Mouse (Mus musculus): ENCODE measurements around the gene Rsf1. TPM values are rescaled to one million over a fixed set of nuclear protein-coding genes. Genes with fewer than 3 reads are reported as not detected.

Rsf1 gene
- total RNA-seq, 4 experiments from 2014 or later: 13.5 to 16.9 (median 15.0) TPM

DNA sequence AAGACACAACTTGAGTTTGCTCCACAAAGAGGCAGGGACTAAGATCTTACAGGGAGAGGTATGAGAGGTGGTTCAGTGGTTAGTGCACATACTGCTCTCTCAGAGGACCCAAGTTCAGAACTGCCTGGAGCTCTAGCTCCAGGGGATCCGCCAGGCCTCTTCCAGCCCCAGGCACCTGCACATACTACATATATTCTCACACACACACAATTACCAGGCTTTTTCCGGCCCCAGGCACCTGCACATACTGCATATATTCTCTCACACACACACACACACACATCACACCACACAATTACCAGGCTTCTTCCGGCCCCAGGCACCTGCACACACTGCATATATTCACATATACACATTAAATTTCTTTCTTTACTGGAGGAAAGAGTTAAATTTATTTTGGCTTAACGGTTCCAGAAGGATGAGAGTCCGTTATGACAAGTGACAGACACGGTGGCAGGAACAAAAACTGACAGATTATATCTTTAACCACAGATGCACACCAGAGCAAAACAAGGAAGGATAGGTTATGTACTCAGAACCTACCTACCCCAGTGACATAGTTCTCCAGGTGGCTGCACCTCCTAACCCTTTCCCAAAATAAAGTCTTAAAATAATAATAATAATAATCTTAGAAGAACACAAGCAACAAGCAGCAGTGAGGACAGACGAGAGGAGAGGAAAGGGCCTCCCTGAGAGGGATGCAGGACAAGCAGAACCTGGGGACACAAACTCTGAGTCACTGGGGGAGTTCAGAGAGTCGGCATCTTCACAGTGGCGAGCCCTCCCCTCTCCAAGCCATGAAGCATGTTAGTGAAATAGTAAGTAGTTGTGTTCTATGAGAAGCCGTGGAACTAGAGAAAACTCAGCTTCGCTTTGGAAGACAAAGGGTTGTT, 144.2 kb downstream of the Rsf1 start:
- no peak for DNase-seq (ENCODE audit: low spot score)

DNA sequence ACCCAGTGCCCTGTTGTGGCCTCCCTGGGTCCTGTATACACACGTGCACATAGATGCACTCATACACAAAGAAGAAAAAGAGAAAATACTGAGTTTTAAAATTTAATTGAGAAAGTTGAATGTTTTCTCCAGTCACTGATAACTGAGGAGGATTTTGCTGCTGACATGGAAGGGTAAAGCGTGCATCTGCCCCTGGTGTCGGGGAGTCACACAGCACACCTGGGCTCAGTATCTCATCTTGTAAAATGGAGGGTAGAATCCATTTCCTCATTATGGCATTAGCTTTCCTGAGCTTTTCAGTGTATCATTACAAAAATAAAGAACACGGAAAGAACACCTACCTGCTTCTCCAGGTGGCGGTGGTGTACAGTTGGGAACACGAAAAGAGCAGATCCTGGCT, 145.7 kb downstream of the Rsf1 start:
- DNase-seq (ENCODE audit: low spot score): no peak

DNA sequence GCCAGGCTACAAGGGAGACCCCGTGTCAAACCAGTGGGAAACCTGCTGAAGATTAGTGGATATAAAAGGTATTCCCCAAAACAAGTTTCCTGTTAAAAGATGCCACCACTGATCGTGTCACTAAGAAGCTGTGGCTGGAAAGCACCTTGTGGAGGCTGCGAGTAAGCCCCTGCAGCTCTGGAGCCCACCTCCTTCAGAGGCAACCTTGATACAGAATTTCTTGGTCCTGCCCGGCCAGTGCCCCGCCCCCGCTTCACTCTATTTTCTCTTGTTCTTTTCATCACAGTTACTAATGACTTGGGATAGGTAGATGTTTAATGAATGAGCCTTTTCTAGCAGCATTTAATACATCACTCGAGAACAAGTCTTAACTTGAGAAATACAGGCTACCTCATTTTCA, 146.4 kb downstream of the Rsf1 start:
- no peak for DNase-seq (ENCODE audit: low spot score)

DNA sequence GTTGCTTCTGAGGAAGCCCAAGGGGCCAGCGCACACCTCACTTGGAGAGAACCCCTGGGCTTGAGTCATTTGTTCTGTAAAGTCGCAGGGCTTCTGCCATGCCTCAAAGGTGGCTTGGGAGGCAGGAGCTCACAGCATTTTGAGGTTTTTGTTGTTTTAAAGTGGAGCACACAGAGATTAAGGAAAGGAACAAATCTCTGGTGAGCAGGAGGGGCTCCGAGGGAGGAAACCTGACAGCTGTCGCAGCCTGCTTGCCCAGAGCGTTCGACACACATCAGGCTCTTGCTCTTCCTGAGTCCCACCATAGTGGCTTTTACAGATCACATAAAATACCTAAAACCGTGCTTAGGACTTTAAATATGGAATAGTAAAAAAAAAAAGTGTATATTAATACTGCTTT, 147.1 kb downstream of the Rsf1 start:
- no peak for DNase-seq (ENCODE audit: low spot score)

DNA sequence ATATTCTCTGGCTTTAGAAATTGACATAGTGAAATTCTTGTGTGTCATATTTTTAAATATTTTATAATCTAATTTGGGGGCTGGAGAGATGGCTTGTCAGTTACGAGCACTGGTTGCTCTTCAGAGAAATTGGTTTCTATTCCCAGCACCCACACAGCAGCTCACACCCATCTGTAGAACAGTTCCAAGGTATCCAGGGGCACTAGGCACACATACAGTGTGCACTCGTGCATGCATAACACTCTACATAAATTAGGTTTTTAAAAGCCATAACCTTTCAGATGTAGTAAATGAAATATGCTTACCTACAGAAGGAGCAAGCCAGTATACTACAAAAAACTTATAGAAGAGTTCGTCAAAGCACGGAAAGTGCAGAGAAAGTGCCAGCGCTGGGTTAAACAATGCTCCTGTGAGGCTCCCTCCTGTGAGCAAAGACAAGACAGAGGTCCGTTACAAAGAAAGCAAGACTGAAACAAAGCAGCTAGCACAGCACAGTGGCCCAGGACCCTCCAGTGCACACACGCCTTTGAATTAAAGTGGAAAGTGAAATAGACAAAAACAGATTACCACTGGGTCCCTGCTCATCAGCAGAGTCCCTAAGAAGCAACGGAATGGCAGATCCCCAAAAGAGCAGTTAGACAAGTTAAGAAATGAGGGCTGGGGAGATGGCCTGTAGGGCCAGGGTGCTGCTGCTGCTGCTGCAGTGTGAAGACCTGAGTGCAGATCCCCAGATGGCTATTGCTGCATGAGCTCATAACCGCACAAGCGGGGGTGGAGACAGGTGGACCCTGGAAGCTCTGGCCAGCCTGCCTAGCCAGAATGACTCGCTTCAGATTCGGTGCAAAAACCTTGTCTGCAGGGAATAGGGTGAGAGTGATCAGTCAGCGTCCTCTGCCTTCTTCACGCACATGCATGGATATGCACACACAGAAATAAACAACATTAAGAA, 149.3 kb downstream of the Rsf1 start:
- DNase-seq (ENCODE audit: low spot score): no peak

DNA sequence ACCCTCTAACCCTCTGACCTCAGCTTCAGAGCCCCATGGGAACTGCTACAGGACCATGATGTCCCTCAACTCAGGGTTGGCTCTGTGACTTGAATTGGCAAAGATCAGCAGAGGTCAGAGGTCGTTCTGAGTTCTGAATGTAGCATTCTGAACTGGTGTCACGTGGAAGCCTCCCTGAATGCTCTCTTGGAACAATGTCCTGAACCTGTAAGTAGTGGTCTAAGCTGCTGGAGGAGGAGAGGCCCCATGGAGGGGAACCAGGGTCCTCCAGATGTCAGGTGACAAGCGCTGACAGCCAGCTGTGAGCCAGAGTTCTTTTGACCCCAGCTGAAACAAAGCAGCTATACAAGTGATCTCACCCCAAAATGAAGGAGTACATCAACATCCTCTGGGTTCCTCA, 150.7 kb downstream of the Rsf1 start:
- no peak for DNase-seq (ENCODE audit: low spot score)

DNA sequence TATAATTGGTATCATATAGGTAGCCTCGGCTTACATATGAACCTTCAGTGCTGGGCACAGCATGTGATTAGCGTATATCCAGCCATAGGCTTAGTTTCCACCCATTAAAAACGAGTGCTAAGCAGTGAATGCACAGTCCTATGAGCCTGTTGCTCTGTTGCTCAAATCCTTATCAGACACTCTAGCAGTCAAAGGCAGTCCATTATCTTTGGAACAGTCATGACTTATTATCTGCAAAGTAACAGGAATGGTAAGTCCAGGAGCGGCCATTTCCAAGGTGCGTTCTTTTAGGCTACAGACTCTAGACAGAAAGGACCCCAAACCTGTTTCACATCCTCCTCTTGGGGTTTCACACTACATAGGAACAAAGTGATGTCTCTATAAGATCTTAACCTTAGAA, 153.9 kb downstream of the Rsf1 start:
- no peak for DNase-seq (ENCODE audit: low spot score)

DNA sequence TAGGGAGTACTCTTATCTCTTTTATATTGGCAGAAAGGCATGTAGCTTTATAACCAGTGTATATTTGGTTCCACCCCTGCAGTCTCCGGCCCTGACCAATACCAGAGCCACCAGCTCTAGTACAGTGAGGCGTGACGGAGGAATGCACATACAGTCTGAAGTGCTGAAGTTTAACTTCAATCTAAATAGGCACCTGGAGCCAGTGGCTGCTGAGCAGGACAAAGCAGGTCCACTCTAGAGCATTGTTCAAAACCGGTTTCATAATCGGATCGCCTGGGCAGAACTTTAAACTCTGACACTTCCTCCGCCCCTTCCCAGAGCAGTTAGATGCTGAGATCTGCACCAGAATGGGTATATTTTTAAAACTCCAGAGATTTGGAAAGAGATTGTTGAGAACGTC, 155.3 kb downstream of the Rsf1 start:
- no peak for DNase-seq (ENCODE audit: low spot score)

DNA sequence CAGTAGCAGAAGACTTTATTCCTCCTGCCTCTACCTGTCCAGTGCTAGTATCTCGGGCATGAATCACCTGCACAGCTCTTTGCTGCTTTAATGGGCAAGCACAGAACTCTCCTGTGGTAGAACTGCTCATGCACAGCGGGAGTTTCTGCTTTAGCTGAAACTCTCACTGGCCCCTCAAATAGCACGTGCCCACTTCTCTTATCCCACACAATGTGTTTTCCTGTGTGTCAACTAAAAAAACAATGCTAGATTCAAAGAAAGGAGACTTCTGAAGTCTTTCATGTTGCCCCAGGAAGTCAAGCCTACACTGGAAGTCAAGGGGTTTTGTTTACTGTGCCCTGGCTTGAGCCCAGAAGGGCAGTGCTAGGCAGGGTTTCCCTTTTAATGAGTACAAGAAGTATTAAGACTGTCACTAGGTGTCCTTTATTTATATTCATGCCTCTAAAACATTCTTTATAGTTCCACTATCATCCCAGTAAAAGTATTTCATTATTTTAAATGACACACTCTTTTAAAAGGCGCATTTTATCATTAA, 156.3 kb downstream of the Rsf1 start:
- DNase-seq (ENCODE audit: low spot score): no peak

DNA sequence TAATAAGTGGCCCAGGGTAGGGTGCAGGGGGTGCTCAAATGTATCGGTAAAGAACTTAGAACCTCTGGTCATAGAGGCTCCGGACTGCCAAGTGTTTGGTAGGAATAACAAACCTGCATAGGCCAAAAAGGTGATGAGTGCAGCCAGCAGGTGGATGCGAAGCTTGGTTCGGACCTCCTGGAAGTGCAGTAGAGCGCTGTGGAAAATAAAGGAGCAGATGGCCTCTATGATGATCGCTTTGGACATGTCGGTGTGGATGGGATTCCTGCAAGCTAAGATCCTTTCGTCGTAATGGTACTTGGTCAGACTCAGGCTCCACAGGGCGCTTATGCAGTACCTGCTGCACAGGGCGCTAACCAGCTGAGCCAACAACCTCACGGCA, 157.6 kb downstream of the Rsf1 start:
- DNase-seq (ENCODE audit: low spot score): no peak

DNA sequence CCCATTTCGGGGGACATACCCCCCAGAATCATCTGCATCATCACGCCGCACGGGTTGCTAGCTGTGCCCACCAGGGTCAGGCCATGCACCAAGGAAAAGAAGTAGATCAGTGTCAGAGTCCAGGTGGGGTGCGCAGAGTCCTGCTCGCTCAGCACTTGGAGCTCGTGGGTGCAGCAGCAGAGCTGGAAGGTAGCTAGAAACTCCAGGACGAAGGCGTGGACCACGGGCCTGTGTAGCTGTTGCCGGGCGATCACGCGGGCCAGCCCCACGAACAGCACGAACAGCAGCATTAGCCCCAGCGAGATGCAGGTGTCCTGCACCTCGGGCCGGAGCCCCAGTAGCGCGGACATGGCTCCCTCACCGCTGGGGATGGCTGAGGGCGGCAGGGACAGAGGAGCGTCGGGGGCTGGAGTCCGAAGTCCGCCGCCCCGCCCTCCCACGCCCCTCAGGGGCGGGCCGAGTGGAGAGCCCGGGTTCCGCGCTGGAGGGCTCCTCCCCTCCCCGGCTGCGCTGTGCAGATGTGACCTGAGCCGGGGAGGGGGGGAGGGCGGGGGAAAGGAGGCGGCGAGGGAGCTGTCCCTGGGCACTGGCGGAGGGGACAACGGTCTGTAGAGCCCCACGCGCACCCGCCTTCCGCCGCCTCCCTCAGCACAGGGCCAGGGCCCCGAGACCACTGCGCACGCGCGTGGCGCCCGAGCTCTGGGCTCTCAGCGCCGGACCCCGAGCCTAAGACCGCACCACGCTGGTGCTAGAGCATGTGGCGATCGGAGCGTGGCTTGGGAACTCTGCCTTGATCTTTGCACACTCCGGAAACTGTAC, 158.2 kb downstream of the Rsf1 start, which contains the start of gene Aqp11:
Aqp11 (minus strand) TSS at position 652 of the 819 bp plus-strand sequence.
- DNase-seq (ENCODE audit: low spot score): peak; percentile 85

DNA sequence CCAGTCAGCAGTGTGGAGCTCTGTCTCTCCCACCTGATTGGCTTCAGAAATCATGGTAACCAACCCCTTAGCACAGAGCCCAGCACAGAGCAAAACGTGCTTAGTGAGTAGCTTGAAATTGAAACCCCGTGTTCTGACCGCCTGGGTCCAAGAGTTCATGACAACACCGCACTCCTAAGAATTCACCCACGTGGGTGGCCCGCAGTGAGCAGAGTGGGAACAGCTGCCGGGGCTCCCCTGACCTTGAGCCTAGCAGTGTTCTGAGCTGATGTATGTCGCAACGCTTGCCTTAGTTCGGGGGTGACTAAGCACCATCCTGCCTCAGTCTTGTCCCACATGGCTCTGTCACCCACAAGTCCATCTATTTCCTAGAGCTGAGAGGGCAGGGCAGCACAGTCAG, 161.3 kb downstream of the Rsf1 start:
- DNase-seq (ENCODE audit: low spot score): no peak

DNA sequence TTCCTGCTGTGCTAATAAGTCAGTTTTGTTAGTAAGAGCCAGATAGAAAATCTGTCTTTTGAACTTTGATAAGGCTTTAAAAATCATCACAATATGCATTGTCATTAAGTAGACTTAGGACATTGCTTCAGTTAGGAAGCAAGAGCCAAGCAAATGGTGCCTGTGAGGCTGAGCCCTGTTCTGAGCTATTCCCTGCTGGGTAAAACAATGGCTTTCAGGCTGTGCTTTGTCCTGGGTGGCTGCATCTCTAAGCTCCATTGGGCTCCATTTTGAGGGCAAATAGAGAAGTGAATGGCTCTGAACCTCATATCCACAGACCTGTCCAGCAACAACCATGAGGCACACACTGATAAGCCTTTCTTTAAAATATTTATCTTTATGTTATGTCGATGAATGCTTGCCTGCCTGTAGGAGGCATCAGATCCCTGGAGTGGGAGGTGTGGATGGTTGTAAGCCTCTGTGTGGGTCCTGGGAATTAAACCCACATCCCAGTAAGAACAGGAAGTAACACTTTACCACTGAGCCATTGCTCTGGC, 162.1 kb downstream of the Rsf1 start:
- no peak for DNase-seq (ENCODE audit: low spot score)

Other genes with a start within 250 kb of the Rsf1 start
- gene Usp35, start 247.9 kb upstream of the Rsf1 start, total RNA-seq (2022): 1 to 10 TPM in 2 of 4 experiments, under 1 TPM in 2; 0.72 to 1.0 (median 0.86) TPM
- gene Kctd21, start 247.6 kb upstream of the Rsf1 start, total RNA-seq (2022): 1 to 10 TPM; 3.0 to 5.0 (median 3.8) TPM
- gene Alg8, start 208.3 kb upstream of the Rsf1 start, total RNA-seq (2022): 1 to 10 TPM; 4.8 to 5.3 (median 4.9) TPM
- gene Ndufc2, start 179.9 kb upstream of the Rsf1 start, total RNA-seq (2022): 100 to 1,000 TPM; 498 to 518 (median 508) TPM
- 10 to 100 TPM; 51.1 to 70.8 (median 68.7) TPM for gene Thrsp, start 162.2 kb upstream of the Rsf1 start, total RNA-seq (2022)
- under 1 TPM; 0.28 to 0.60 (median 0.49) TPM for gene Kctd14, start 128.6 kb upstream of the Rsf1 start, total RNA-seq (2022)
- 10 to 100 TPM; 46.8 to 73.9 (median 67.8) TPM for gene Ints4, start 98.9 kb upstream of the Rsf1 start, total RNA-seq (2022)
- gene Aamdc, start 392 bp upstream of the Rsf1 start, total RNA-seq (2022): 10 to 100 TPM; 60.2 to 71.0 (median 63.5) TPM
- gene Clns1a, start 116.7 kb downstream of the Rsf1 start, total RNA-seq (2022): 10 to 100 TPM; 27.4 to 29.8 (median 28.3) TPM
- gene Aqp11, start 158.4 kb downstream of the Rsf1 start, total RNA-seq (2022): 1 to 10 TPM in 3 of 4 experiments, under 1 TPM in 1; 0.98 to 2.4 (median 2.0) TPM
- 1 to 10 TPM in 3 of 4 experiments, under 1 TPM in 1; 0.63 to 1.3 (median 1.1) TPM for gene Pak1, start 208.7 kb downstream of the Rsf1 start, total RNA-seq (2022)